Mouse (Mus musculus): ENCODE results near the gene Crlf1.

- TF ChIP-seq CTCF (IDR thresholded peaks at IDR 0.05; ENCODE audit: borderline replicate concordance, control insufficient read depth, extremely low read depth, insufficient read depth, low read length, poor library complexity) = no peak
- TF ChIP-seq POLR2A (IDR thresholded peaks at IDR 0.05; ENCODE audit: control insufficient read depth, extremely low read depth, insufficient read depth, low read length, poor library complexity) = no peak
Measured at GRCm38 (mm10) chr8:70467907-70468306, 25.1 kb upstream of the Crlf1 start.
